Mouse (Mus musculus) embryonic fibroblast, embryonic 13.5 days (primary cell): Measurements from ENCODE around the gene Grap2.

Experiments
- CTCF ChIP-seq: IDR thresholded peaks from 2 replicates; pipeline ENCODE4 v1.5.1; 2011; ENCODE audit warnings: mild to moderate bottlenecking, control low read depth, low read length, moderate library complexity, borderline replicate concordance; ENCODE audit not compliant: insufficient read depth
- POLR2A ChIP-seq: IDR thresholded peaks from 2 replicates; pipeline ENCODE4 v1.6.1; 2011; ENCODE audit warnings: low read depth, mild to moderate bottlenecking, control low read depth, low read length, moderate library complexity

GRCm38 (mm10) chr15:80563634-80564208 lies 8.7 kb upstream of the Grap2 start:
- TF ChIP-seq CTCF (no peak), POLR2A (no peak)
